Mouse (Mus musculus) liver, embryonic 16.5 days (tissue): Measurements from ENCODE around the gene Ctnna3. TPM values are rescaled to one million over a fixed set of nuclear protein-coding genes. Genes with fewer than 3 reads are reported as not detected.

Experiments used
- ATAC-seq: fragments of 200-750 bp; cut with Nextera tagmentation; 2 replicates; pipeline ENCODE4 v1.8.0; 2017; ENCODE audit warnings: low read depth, mild to moderate bottlenecking, moderate number of reproducible peaks, moderate library complexity
- H3K27ac ChIP-seq: fragments of 300-500 bp; sonication (generic); 2 replicates; pipeline ENCODE4 v1.5.1; 2014; ENCODE audit warnings: mild to moderate bottlenecking, low read length
- H3K27me3 ChIP-seq: fragments of 300-500 bp; sonication (generic); 2 replicates; pipeline ENCODE4 v1.6.1; 2014; ENCODE audit warnings: low read depth, low read length, mixed read lengths; ENCODE audit not compliant: control insufficient read depth, insufficient read depth
- H3K36me3 ChIP-seq: fragments of 300-500 bp; sonication (generic); 2 replicates; pipeline ENCODE4 v1.6.1; 2014; ENCODE audit warnings: mild to moderate bottlenecking; ENCODE audit not compliant: control insufficient read depth, insufficient read depth
- H3K4me1 ChIP-seq: fragments of 300-500 bp; sonication (generic); 2 replicates; pipeline ENCODE4 v1.6.1; 2014; ENCODE audit warnings: low read depth, low read length, mixed read lengths; ENCODE audit not compliant: control insufficient read depth
- H3K4me2 ChIP-seq: fragments of 300-500 bp; sonication (generic); 2 replicates; pipeline ENCODE4 v1.6.1; 2014; ENCODE audit warnings: low read depth, low read length, mixed read lengths
- H3K4me3 ChIP-seq: fragments of 300-500 bp; sonication (generic); 2 replicates; pipeline ENCODE4 v1.5.1; 2014; ENCODE audit warnings: low read depth, mild to moderate bottlenecking, low read length
- H3K9ac ChIP-seq: fragments of 300-500 bp; sonication (generic); 2 replicates; pipeline ENCODE4 v1.6.1; 2014; ENCODE audit warnings: low read depth, low read length
- H3K9me3 ChIP-seq: fragments of 300-500 bp; sonication (generic); replicated peaks from 2 replicates; pipeline ENCODE4 v1.6.1; 2016; ENCODE audit warnings: low read length; ENCODE audit not compliant: control insufficient read depth
- WGBS: fragments of 180-500 bp; shearing (Covaris S2); extraction: QIAGEN DNeasy Blood & Tissue Kit; methylation state at CpG from one replicate; pipeline ENCODE4 v1.1.7; 2014; ENCODE audit not compliant: insufficient replicate concordance; 5-methylcytosine and 5-hydroxymethylcytosine counted together
- polyA plus RNA-seq: library from polyadenylated mRNA; unstranded; fragments of >200 nt; fragmentation: Nextera tagmentation; extraction: Ambion mirVana; gene quantifications from 2 replicates; pipeline ENCODE4 v1.2.1, GENCODE M21; 2015

Gene Ctnna3
- polyA plus RNA-seq, 1 experiment from 2014 or later, result 0.11 TPM

DNA sequence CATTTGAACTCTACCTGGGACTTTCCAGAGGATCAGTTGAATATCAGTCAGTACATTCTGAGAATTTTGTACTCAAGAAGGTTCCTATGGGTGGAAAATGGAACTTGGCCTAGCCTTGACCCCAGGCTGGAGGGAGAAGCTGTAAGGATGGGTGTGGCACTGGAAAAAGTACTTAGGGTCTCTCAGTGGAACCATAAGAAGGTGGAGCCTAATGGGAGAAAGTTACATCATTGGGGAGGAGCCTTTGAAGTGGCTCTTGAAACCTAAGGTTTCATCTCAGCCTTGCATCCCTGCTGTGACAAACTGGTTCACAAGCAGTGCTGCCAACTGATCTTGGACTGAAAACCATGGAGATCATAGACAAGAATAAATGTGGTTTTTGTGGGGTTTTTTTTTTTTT, 1318.8 kb downstream of the Ctnna3 start:
- Histone ChIP-seq H3K9ac (no peak overlapping the region), H3K27ac (no peak overlapping the region), H3K4me1 (no peaks in the 10 kb centered on the region), H3K27me3 (no peaks in the 10 kb centered on the region), H3K4me3 (no peak overlapping the region), H3K4me2 (no peak overlapping the region), H3K9me3 (no peaks in the 10 kb centered on the region), H3K36me3 (no peaks in the 10 kb centered on the region)
- ATAC-seq, result no peak

- no peak for ATAC-seq
- no peaks in the 10 kb centered on the region for H3K9me3 ChIP-seq
- 33% methylated on average over 5 of the region's 5 CpGs for WGBS
Measured at GRCm38 (mm10) chr10:64750791-64751190, 1320.9 kb downstream of the Ctnna3 start.

DNA sequence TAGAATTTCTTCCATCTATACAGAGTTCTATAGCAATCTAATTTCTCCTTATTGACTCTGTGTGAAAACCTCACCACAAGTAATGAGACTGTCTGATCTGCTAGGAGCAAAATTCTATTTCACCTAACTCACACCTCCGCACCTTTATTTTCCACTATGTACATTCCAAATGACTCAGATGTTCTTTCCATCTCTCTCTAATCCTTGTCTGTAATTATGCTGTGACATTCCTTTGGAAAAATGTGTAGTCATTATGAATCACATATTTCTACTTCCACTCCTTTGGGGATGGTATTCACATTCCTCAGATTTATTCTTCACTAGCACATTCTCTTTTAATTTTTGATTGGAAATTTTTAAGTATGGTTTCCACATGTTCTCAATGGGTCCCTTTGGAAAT, 1406.4 kb downstream of the Ctnna3 start:
- Histone ChIP-seq H3K4me3 (no peak overlapping the region), H3K4me1 (no peaks in the 10 kb centered on the region), H3K27me3 (no peaks in the 10 kb centered on the region), H3K36me3 (no peaks in the 10 kb centered on the region), H3K9me3 (no peaks in the 10 kb centered on the region), H3K9ac (no peak overlapping the region), H3K4me2 (no peak overlapping the region), H3K27ac (no peak overlapping the region)
- 65% methylated on average over 1 of the region's 1 CpGs for WGBS
- no peak for ATAC-seq

More at GRCm38 (mm10) chr10:64750791-64751190, 1320.9 kb downstream of the Ctnna3 start:
- H3K36me3 ChIP-seq, result no peaks in the 10 kb centered on the region
- no peak overlapping the region for H3K4me3 ChIP-seq
- H3K27ac ChIP-seq, result no peak overlapping the region
- H3K9ac ChIP-seq, result no peak overlapping the region
- no peak overlapping the region for H3K4me2 ChIP-seq
- H3K27me3 ChIP-seq, result no peaks in the 10 kb centered on the region
- no peaks in the 10 kb centered on the region for H3K4me1 ChIP-seq

DNA sequence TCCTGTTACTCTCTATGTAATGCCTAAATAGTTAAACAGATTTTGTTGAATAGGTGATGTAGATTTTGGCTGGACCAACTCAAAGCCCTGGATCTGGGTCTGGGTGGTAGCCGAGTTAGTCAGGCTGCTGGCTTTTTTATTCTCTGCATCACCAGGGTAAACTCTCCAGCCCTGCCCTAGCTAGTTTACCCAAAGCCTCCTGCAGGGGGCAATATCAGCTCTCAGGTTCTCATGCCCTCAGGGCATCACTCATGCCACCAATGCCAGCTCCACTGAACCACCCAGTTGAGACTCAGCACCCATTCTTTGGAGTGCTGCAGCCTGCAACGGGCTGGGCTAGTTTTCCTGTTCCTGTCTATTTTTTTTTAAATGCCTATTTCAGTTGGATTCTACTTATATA, 1431.5 kb downstream of the Ctnna3 start:
- Histone ChIP-seq H3K4me1 (no peaks in the 10 kb centered on the region), H3K36me3 (no peaks in the 10 kb centered on the region), H3K27me3 (no peaks in the 10 kb centered on the region), H3K9me3 (no peaks in the 10 kb centered on the region), H3K4me2 (no peak overlapping the region), H3K4me3 (no peak overlapping the region), H3K9ac (no peak overlapping the region), H3K27ac (no peak overlapping the region)
- no peak for ATAC-seq
- WGBS, result 56% methylated on average over 2 of the region's 2 CpGs

DNA sequence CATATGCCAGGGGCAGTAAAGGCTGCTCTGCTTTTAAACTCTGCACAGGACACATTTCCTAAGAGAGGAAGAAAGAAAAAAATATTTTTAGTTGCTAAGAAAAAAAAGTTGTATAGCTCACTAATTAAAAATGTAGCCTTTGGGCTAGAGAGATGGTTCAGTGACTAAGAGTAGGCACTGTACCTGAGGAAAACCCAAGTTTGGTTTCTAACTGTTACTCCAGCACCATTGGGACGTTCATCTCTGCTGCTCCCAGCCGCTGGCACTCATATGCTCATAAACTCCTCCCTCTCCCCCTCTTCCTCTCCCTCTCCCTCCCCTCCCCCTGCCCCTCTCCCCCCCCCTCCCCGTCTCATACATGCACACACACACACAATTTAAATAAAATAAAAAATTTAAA, 1441.0 kb downstream of the Ctnna3 start:
- no peak for ATAC-seq
- Histone ChIP-seq H3K9ac (no peak overlapping the region), H3K9me3 (no peaks in the 10 kb centered on the region), H3K36me3 (no peaks in the 10 kb centered on the region), H3K4me1 (no peaks in the 10 kb centered on the region), H3K27ac (no peak overlapping the region), H3K4me3 (no peak overlapping the region), H3K4me2 (no peak overlapping the region), H3K27me3 (no peaks in the 10 kb centered on the region)
- 33% methylated on average over 3 of the region's 3 CpGs for WGBS

DNA sequence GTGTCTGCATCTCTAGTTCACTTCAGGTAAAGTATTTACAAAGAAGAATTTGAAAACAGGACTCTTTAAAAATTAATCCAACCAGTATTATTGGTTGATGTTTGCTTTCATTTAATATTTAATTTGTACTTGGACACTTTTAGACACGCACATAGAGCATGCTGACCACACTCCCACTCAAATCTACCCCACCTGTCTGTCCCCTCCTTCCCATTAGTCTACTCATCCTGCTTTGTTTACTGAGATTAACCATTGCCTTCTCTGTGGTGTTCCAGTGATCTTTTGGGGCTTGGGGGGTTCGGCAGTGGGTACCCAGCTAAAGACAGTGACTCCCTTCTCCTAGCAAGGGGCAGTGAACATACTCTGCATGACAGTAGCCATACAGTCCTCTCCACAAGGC, 1446.6 kb downstream of the Ctnna3 start:
- H3K9me3 ChIP-seq, result no peaks in the 10 kb centered on the region
- no peak overlapping the region for H3K4me2 ChIP-seq
- H3K27me3 ChIP-seq, result no peaks in the 10 kb centered on the region
- ATAC-seq, result no peak
- H3K4me1 ChIP-seq, result no peaks in the 10 kb centered on the region
- H3K27ac ChIP-seq, result no peak overlapping the region
- no peaks in the 10 kb centered on the region for H3K36me3 ChIP-seq
- no peak overlapping the region for H3K9ac ChIP-seq
- WGBS, result 28% methylated on average over 2 of the region's 2 CpGs
- no peak overlapping the region for H3K4me3 ChIP-seq

GRCm38 (mm10) chr10:64879860-64880259, 1450.0 kb downstream of the Ctnna3 start:
- WGBS, result 59% methylated on average over 3 of the region's 3 CpGs
- no peak for ATAC-seq
- Histone ChIP-seq H3K4me3 (no peak overlapping the region), H3K27ac (no peak overlapping the region), H3K9ac (no peak overlapping the region), H3K4me1 (no peaks in the 10 kb centered on the region), H3K4me2 (no peak overlapping the region), H3K9me3 (no peaks in the 10 kb centered on the region), H3K36me3 (no peaks in the 10 kb centered on the region), H3K27me3 (no peaks in the 10 kb centered on the region)

- 83% methylated on average over 9 of the region's 9 CpGs for WGBS
- Histone ChIP-seq H3K9me3 (no peaks in the 10 kb centered on the region), H3K9ac (no peak overlapping the region), H3K4me1 (no peaks in the 10 kb centered on the region), H3K36me3 (no peaks in the 10 kb centered on the region), H3K4me3 (no peak overlapping the region), H3K27me3 (no peaks in the 10 kb centered on the region), H3K4me2 (no peak overlapping the region), H3K27ac (no peak overlapping the region)
- no peak for ATAC-seq
Measured at GRCm38 (mm10) chr10:64886946-64887345, 1457.0 kb downstream of the Ctnna3 start.

GRCm38 (mm10) chr10:64892458-64892857, 1462.6 kb downstream of the Ctnna3 start:
- H3K4me3 ChIP-seq, result no peak overlapping the region
- no peak for ATAC-seq
- H3K4me1 ChIP-seq, result no peaks in the 10 kb centered on the region
- H3K27ac ChIP-seq, result no peak overlapping the region
- no peak overlapping the region for H3K9ac ChIP-seq
- H3K4me2 ChIP-seq, result no peak overlapping the region
- H3K36me3 ChIP-seq, result no peaks in the 10 kb centered on the region
- no peaks in the 10 kb centered on the region for H3K9me3 ChIP-seq
- no peaks in the 10 kb centered on the region for H3K27me3 ChIP-seq

DNA sequence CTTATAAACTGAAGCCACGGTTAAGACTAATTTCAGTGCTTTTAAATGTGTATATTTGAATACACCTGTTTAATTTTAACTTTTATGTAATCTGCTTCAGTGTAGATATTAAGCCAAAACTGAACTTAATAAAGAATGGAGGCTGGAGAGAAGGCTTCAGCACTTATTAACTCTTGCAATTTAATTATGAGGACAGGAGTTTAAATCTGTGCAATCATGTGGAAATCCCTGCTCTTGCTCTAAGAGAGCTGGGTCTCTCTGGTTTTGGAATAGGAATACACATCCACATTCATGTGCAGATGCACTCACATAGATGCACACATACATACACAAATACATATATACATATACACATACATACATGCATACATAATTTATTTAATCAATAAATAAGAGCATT, 1468.8 kb downstream of the Ctnna3 start:
- H3K4me2 ChIP-seq, result no peak overlapping the region
- no peaks in the 10 kb centered on the region for H3K9me3 ChIP-seq
- no peaks in the 10 kb centered on the region for H3K27me3 ChIP-seq
- no peaks in the 10 kb centered on the region for H3K36me3 ChIP-seq
- H3K27ac ChIP-seq, result no peak overlapping the region
- no peak for ATAC-seq
- no peaks in the 10 kb centered on the region for H3K4me1 ChIP-seq
- no peak overlapping the region for H3K4me3 ChIP-seq
- WGBS, result 67% methylated on average over 1 of the region's 1 CpGs
- H3K9ac ChIP-seq, result no peak overlapping the region
